Mouse (Mus musculus): ENCODE results near the gene Klhl20. TPM values are rescaled to one million over a fixed set of nuclear protein-coding genes. Genes with fewer than 3 reads are reported as not detected.

Gene Klhl20
- polyA plus RNA-seq, 1 experiment, result 16.3 TPM

GRCm38 (mm10) chr1:161099721-161100405, 31.4 kb downstream of the Klhl20 start:
- Histone ChIP-seq H3K4me1 (ENCODE audit: control insufficient read depth, insufficient read depth, low read length) (no peaks in the 10 kb centered on the region), H3K36me3 (ENCODE audit: control insufficient read depth, insufficient read depth, low read length, poor library complexity, severe bottlenecking) (no peaks in the 10 kb centered on the region; the same call in 1 of the 2 replicates), H3K4me3 (ENCODE audit: low read depth, low read length) (no peak overlapping the region), H3K9ac (ENCODE audit: low read depth, poor library complexity, severe bottlenecking) (no peak overlapping the region), H3K9me3 (replicated peaks; ENCODE audit: control insufficient read depth, insufficient read depth, low read length, poor library complexity, severe bottlenecking) (no peaks in the 10 kb centered on the region), H3K27ac (ENCODE audit: insufficient read depth, low read length) (no peak overlapping the region), H3K27me3 (ENCODE audit: control insufficient read depth, insufficient read depth, low read length, poor library complexity, severe bottlenecking) (no peaks in the 10 kb centered on the region)
- TF ChIP-seq POLR2A (IDR thresholded peaks at IDR 0.05; ENCODE audit: insufficient read depth, low read length) (no peak), EP300 (IDR thresholded peaks at IDR 0.05; ENCODE audit: insufficient read depth, low read depth, low read length) (no peak), CTCF (IDR thresholded peaks at IDR 0.05; ENCODE audit: low read depth, low read length) (no peak)

DNA sequence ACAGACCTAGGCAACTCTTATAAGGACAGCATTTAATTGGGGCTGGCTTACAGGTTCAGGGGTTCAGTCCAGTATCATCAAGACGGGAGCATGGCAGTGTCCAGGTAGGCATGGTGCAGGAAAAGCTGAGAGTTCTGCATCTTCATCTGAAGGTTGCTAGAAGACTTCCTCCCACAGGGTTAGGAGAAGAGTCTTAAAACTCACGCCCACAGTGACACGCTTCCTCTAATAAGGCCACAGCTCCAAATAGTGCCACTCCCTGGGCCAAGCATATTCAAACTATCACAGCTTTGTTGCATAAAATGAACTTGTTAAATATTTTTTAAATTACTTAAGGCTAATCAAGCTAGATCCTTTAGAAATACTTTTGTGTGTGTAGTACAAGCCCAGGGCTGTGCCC, 54.1 kb downstream of the Klhl20 start:
- no peak for TF ChIP-seq POLR2A (IDR thresholded peaks at IDR 0.05; ENCODE audit: insufficient read depth, low read length)

DNA sequence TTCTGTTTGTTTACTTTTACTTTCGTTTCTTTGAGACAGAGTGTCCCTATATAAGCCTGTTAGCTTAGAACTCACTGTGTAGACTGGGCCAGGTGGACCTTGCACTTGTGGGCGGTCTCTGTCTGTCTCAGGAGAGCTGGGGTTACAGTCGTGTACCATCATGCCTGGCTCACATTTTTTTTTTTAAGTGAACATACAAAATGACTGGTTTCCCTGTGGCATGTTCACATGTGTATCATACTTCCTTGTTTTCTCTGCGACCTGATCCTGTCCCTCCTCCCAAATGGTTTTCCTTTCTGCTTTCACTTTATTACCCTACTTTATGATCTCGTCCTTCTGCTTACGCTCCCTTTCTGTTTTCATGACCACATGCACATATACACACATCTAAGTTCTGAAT, 55.1 kb downstream of the Klhl20 start:
- Histone ChIP-seq H3K9me3 (replicated peaks; ENCODE audit: control insufficient read depth, insufficient read depth, low read length, poor library complexity, severe bottlenecking) (no peaks in the 10 kb centered on the region), H3K27me3 (ENCODE audit: control insufficient read depth, insufficient read depth, low read length, poor library complexity, severe bottlenecking) (no peaks in the 10 kb centered on the region), H3K4me1 (ENCODE audit: control insufficient read depth, insufficient read depth, low read length) (no peaks in the 10 kb centered on the region), H3K9ac (ENCODE audit: low read depth, poor library complexity, severe bottlenecking) (no peak overlapping the region), H3K4me3 (ENCODE audit: low read depth, low read length) (no peak overlapping the region), H3K36me3 (ENCODE audit: control insufficient read depth, insufficient read depth, low read length, poor library complexity, severe bottlenecking) (peaks cover 11% of the 10 kb centered on the region), H3K27ac (ENCODE audit: insufficient read depth, low read length) (no peak overlapping the region)
- TF ChIP-seq POLR2A (IDR thresholded peaks at IDR 0.05; ENCODE audit: insufficient read depth, low read length) (no peak), EP300 (IDR thresholded peaks at IDR 0.05; ENCODE audit: insufficient read depth, low read depth, low read length) (no peak), CTCF (IDR thresholded peaks at IDR 0.05; ENCODE audit: low read depth, low read length) (no peak)

More for the DNA sequence above, 54.1 kb downstream of the Klhl20 start:
- no peaks in the 10 kb centered on the region for H3K9me3 ChIP-seq (replicated peaks; ENCODE audit: control insufficient read depth, insufficient read depth, low read length, poor library complexity, severe bottlenecking)
- no peaks in the 10 kb centered on the region for H3K27me3 ChIP-seq (ENCODE audit: control insufficient read depth, insufficient read depth, low read length, poor library complexity, severe bottlenecking)
- H3K9ac ChIP-seq (ENCODE audit: low read depth, poor library complexity, severe bottlenecking), result no peak overlapping the region
- H3K4me3 ChIP-seq (ENCODE audit: low read depth, low read length), result no peak overlapping the region
- no peaks in the 10 kb centered on the region for H3K4me1 ChIP-seq (ENCODE audit: control insufficient read depth, insufficient read depth, low read length)
- peaks cover 11% of the 10 kb centered on the region for H3K36me3 ChIP-seq (ENCODE audit: control insufficient read depth, insufficient read depth, low read length, poor library complexity, severe bottlenecking)
- no peak overlapping the region for H3K27ac ChIP-seq (ENCODE audit: insufficient read depth, low read length)

- peak overlapping the region; percentile 96 for H3K4me3 ChIP-seq (ENCODE audit: low read depth, low read length)
- H3K4me1 ChIP-seq (ENCODE audit: control insufficient read depth, insufficient read depth, low read length), result no peaks in the 10 kb centered on the region
- no peaks in the 10 kb centered on the region for H3K9me3 ChIP-seq (replicated peaks; ENCODE audit: control insufficient read depth, insufficient read depth, low read length, poor library complexity, severe bottlenecking)
- peak overlapping the region; percentile 87 for H3K9ac ChIP-seq (ENCODE audit: low read depth, poor library complexity, severe bottlenecking)
- no peaks in the 10 kb centered on the region for H3K27me3 ChIP-seq (ENCODE audit: control insufficient read depth, insufficient read depth, low read length, poor library complexity, severe bottlenecking)
- H3K36me3 ChIP-seq (ENCODE audit: control insufficient read depth, insufficient read depth, low read length, poor library complexity, severe bottlenecking), result peaks cover 9% of the 10 kb centered on the region
- H3K27ac ChIP-seq (ENCODE audit: insufficient read depth, low read length), result 0 out of 2 replicates have a peak overlapping the region, but pooled peaks have one; percentile 4
- TF ChIP-seq EP300 (IDR thresholded peaks at IDR 0.05; ENCODE audit: insufficient read depth, low read depth, low read length) (no peak), CTCF (IDR thresholded peaks at IDR 0.05; ENCODE audit: low read depth, low read length) (no peak), POLR2A (IDR thresholded peaks at IDR 0.05; ENCODE audit: insufficient read depth, low read length) (no peak)
These were observed 60.1 kb downstream of the Klhl20 start for GRCm38 (mm10) chr1:161071272-161071620.

DNA sequence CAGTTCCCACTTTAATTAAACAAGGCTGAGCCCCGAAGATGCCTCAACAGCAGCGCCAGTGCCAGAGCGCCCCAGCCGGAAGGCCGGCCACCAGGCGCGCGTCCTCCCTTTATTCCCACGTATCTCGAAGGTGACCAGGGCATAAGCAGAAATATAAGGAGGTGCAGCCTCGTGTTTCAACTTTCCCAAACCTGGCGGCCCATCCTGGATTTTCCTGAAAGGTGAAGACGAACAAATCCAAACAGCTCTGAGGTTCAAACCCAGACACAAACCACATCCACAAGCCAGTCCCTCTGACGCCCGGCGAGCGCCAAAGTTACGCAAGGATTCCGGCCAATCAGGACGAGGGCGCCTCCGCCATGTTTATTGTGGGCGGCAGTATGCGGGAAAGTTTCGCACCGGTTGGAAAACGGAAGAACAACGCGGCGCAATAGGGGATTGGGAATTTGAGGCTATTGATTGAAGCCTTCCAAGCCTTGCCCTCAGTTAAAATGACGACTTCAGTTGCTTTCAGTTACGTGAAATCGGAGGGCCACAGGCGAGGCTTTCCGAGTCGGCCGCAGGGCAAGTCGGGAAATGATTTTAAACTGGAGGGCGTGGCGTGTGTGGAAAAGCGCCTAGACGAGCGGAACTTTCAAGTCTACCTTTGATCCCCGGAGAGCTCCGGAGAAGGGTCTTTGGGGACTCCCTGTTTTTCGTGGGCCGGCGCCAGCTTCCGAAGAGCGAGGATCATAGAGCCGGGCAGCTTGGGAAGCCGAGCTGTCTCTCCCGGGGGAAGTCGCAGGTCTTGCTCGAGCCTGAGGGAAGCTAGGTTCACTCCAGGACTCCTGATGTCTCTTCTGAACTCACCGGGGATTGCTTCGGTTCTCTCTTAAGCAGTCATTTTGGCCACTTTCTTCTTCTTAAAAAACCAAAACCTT, 60.7 kb downstream of the Klhl20 start, which contains the start of the genes Dars2 and Cenpl:
Dars2 (minus strand) TSS at position 307 of the 920 bp plus-strand sequence.
Cenpl (plus strand) TSS at position 362 of the 920 bp plus-strand sequence.
- H3K9me3 ChIP-seq (replicated peaks; ENCODE audit: control insufficient read depth, insufficient read depth, low read length, poor library complexity, severe bottlenecking), result no peaks in the 10 kb centered on the region
- peak within 1 kb of the TSS; percentile 66; the same call in 1 of the 2 replicates for H3K27ac ChIP-seq (ENCODE audit: insufficient read depth, low read length)
- peaks cover 9% of the 10 kb centered on the region for H3K36me3 ChIP-seq (ENCODE audit: control insufficient read depth, insufficient read depth, low read length, poor library complexity, severe bottlenecking)
- no peaks in the 10 kb centered on the region for H3K4me1 ChIP-seq (ENCODE audit: control insufficient read depth, insufficient read depth, low read length)
- H3K9ac ChIP-seq (ENCODE audit: low read depth, poor library complexity, severe bottlenecking), result peak within 1 kb of the TSS; percentile 87
- TF ChIP-seq EP300 (IDR thresholded peaks at IDR 0.05; ENCODE audit: insufficient read depth, low read depth, low read length) (0 out of 2 replicates have a peak, but pooled peaks have one; percentile 30), CTCF (IDR thresholded peaks at IDR 0.05; ENCODE audit: low read depth, low read length) (no peak)
- no peaks in the 10 kb centered on the region; the same call in 1 of the 2 replicates for H3K27me3 ChIP-seq (ENCODE audit: control insufficient read depth, insufficient read depth, low read length, poor library complexity, severe bottlenecking)
- peak within 1 kb of the TSS; percentile 96 for H3K4me3 ChIP-seq (ENCODE audit: low read depth, low read length)

All from ES-Bruce4 (cell line).